Mouse (Mus musculus): ENCODE data around the gene Cadm2. TPM values are rescaled to one million over a fixed set of nuclear protein-coding genes. Genes with fewer than 3 reads are reported as not detected.

Cadm2 gene
- polyA plus RNA-seq, 1 experiment from 2014 or later, result 5.3 TPM

DNA sequence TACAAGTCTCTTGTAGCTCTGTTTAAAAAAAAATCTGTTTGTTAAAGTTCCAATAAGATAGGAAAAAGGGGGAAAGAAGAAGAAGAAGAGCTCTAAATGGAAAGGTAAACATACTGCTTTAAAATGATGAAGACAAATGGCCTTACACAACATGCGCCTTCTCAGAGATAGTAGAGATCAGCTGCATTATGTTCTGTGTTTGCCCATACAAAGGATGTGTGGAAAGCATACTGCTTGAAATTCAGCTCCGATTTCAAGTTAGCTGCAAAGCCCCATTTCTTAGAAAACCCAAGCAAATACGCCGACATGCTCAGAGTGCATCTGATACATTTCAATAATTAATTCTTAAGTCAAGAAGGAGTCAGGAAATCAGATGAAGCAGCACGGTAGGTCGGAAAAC is 684.4 kb downstream of the Cadm2 start:
- WGBS, result 39% methylated on average over 6 of the region's 6 CpGs
- Histone ChIP-seq H3K4me2 (replicated peaks; ENCODE audit: low read depth, low read length) (no peak overlapping the region), H3K9me3 (ENCODE audit: control insufficient read depth, low read depth, low read length) (no peaks in the 10 kb centered on the region), H3K4me1 (ENCODE audit: control insufficient read depth, insufficient read depth, low read length) (no peaks in the 10 kb centered on the region), H3K36me3 (ENCODE audit: control insufficient read depth, insufficient read depth, low read length) (no peaks in the 10 kb centered on the region), H3K27me3 (ENCODE audit: control insufficient read depth, insufficient read depth, low read length) (no peaks in the 10 kb centered on the region), H3K4me3 (ENCODE audit: low read depth, low read length) (no peak overlapping the region), H3K27ac (ENCODE audit: low read length) (no peak overlapping the region), H3K9ac (replicated peaks; ENCODE audit: low read depth, low read length) (no peak overlapping the region)
- no peak for ATAC-seq (ENCODE audit: insufficient number of reproducible peaks, insufficient read depth, low FRiP score, low read depth)

DNA sequence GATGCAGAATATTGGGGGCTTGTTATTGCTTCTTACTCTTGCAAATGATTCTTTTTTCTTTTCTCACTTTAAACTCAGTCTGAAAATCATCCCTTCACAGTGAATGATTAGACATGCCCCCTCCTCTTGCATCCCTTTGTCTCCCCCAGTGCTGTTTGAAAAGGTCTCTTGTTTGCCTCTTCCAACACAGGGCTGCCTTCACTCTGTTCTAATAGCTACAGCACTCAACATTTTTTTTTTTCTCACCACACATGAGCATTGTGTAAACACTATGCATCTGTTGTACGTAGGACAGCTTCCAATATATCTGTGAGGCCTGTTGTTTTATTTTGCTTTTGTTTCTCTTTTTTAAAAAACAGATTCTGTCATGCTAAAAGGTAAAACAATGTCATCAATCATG is 695.2 kb downstream of the Cadm2 start:
- H3K9ac ChIP-seq (replicated peaks; ENCODE audit: low read depth, low read length), result no peak overlapping the region
- H3K27ac ChIP-seq (ENCODE audit: low read length), result no peak overlapping the region
- 36% methylated on average over 1 of the region's 1 CpGs for WGBS
- H3K9me3 ChIP-seq (ENCODE audit: control insufficient read depth, low read depth, low read length), result no peaks in the 10 kb centered on the region
- no peaks in the 10 kb centered on the region for H3K27me3 ChIP-seq (ENCODE audit: control insufficient read depth, insufficient read depth, low read length)
- no peak overlapping the region for H3K4me2 ChIP-seq (replicated peaks; ENCODE audit: low read depth, low read length)
- no peaks in the 10 kb centered on the region for H3K4me1 ChIP-seq (ENCODE audit: control insufficient read depth, insufficient read depth, low read length)
- H3K36me3 ChIP-seq (ENCODE audit: control insufficient read depth, insufficient read depth, low read length), result no peaks in the 10 kb centered on the region
- H3K4me3 ChIP-seq (ENCODE audit: low read depth, low read length), result no peak overlapping the region
- ATAC-seq (ENCODE audit: insufficient number of reproducible peaks, insufficient read depth, low FRiP score, low read depth), result no peak

GRCm38 (mm10) chr16:66922753-66923152 is 698.0 kb downstream of the Cadm2 start:
- Histone ChIP-seq H3K4me3 (ENCODE audit: low read depth, low read length) (no peak overlapping the region), H3K36me3 (ENCODE audit: control insufficient read depth, insufficient read depth, low read length) (no peaks in the 10 kb centered on the region), H3K9ac (replicated peaks; ENCODE audit: low read depth, low read length) (no peak overlapping the region), H3K27me3 (ENCODE audit: control insufficient read depth, insufficient read depth, low read length) (no peaks in the 10 kb centered on the region), H3K4me1 (ENCODE audit: control insufficient read depth, insufficient read depth, low read length) (no peaks in the 10 kb centered on the region), H3K27ac (ENCODE audit: low read length) (no peak overlapping the region), H3K9me3 (ENCODE audit: control insufficient read depth, low read depth, low read length) (no peaks in the 10 kb centered on the region), H3K4me2 (replicated peaks; ENCODE audit: low read depth, low read length) (no peak overlapping the region)
- WGBS, result 80% methylated on average over 2 of the region's 2 CpGs
- no peak for ATAC-seq (ENCODE audit: insufficient number of reproducible peaks, insufficient read depth, low FRiP score, low read depth)

DNA sequence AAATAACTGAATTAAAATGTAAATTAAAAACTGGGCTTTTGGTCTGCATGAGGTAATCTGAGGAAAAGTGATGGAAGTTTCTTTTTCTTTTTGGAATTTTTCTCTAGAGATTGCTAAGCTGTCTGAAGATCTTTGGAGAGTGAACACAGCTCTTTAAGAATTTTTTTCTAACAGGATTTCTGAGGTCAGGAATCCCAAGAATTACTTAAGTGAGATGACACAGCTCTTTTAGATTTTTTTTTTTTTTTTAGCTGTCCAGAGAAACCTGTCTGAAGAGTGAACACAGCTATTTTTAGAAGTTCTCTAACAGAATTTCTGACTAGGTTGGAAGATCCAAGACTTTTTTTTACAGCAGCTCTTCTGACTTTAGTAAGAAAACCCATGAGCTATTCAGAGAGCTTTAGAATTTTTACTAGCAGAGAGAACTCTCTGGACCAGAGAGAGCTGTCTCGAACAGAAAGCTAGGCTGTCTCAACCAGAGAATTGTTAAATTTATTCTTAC is 699.2 kb downstream of the Cadm2 start:
- Histone ChIP-seq H3K9ac (replicated peaks; ENCODE audit: low read depth, low read length) (no peak overlapping the region), H3K9me3 (ENCODE audit: control insufficient read depth, low read depth, low read length) (no peaks in the 10 kb centered on the region), H3K4me2 (replicated peaks; ENCODE audit: low read depth, low read length) (no peak overlapping the region), H3K27ac (ENCODE audit: low read length) (no peak overlapping the region), H3K4me1 (ENCODE audit: control insufficient read depth, insufficient read depth, low read length) (no peaks in the 10 kb centered on the region), H3K36me3 (ENCODE audit: control insufficient read depth, insufficient read depth, low read length) (no peaks in the 10 kb centered on the region), H3K27me3 (ENCODE audit: control insufficient read depth, insufficient read depth, low read length) (no peaks in the 10 kb centered on the region), H3K4me3 (ENCODE audit: low read depth, low read length) (no peak overlapping the region)
- no peak for ATAC-seq (ENCODE audit: insufficient number of reproducible peaks, insufficient read depth, low FRiP score, low read depth)
- WGBS, result 64% methylated on average over 1 of the region's 1 CpGs

DNA sequence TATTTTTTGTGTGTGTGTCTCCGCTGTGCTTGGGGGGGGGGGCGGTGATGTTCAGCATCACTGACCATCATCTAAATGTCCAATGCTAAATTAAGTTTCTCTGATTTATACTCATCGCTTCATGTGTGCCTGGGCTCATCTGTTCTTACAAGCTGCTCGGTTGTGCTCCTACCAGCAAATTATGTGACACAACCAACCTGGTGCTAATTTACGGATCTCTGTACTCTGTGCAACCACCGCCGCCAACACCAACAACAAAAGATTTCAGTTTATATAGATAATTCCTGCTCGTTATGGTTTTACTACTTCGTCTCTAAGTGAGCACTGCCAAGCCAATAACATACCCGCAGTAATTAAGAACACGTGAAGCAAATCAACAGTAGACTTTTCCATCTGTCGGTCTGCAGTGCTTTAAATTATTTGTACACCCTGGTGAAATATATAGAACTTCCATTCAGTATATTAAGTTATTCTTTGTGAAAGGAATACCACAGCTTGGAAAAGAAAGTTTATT is 700.8 kb downstream of the Cadm2 start:
- H3K27me3 ChIP-seq (ENCODE audit: control insufficient read depth, insufficient read depth, low read length), result no peaks in the 10 kb centered on the region
- no peak overlapping the region for H3K27ac ChIP-seq (ENCODE audit: low read length)
- H3K9ac ChIP-seq (replicated peaks; ENCODE audit: low read depth, low read length), result no peak overlapping the region
- ATAC-seq (ENCODE audit: insufficient number of reproducible peaks, insufficient read depth, low FRiP score, low read depth), result no peak
- no peaks in the 10 kb centered on the region for H3K9me3 ChIP-seq (ENCODE audit: control insufficient read depth, low read depth, low read length)
- no peak overlapping the region for H3K4me2 ChIP-seq (replicated peaks; ENCODE audit: low read depth, low read length)
- H3K36me3 ChIP-seq (ENCODE audit: control insufficient read depth, insufficient read depth, low read length), result no peaks in the 10 kb centered on the region
- no peaks in the 10 kb centered on the region for H3K4me1 ChIP-seq (ENCODE audit: control insufficient read depth, insufficient read depth, low read length)
- no peak overlapping the region for H3K4me3 ChIP-seq (ENCODE audit: low read depth, low read length)
- 92% methylated on average over 12 of the region's 12 CpGs for WGBS

- Histone ChIP-seq H3K4me1 (ENCODE audit: control insufficient read depth, insufficient read depth, low read length) (no peaks in the 10 kb centered on the region), H3K36me3 (ENCODE audit: control insufficient read depth, insufficient read depth, low read length) (no peaks in the 10 kb centered on the region), H3K9me3 (ENCODE audit: control insufficient read depth, low read depth, low read length) (no peaks in the 10 kb centered on the region), H3K4me2 (replicated peaks; ENCODE audit: low read depth, low read length) (no peak overlapping the region), H3K27me3 (ENCODE audit: control insufficient read depth, insufficient read depth, low read length) (no peaks in the 10 kb centered on the region), H3K27ac (ENCODE audit: low read length) (no peak overlapping the region), H3K4me3 (ENCODE audit: low read depth, low read length) (no peak overlapping the region), H3K9ac (replicated peaks; ENCODE audit: low read depth, low read length) (no peak overlapping the region)
- no peak for ATAC-seq (ENCODE audit: insufficient number of reproducible peaks, insufficient read depth, low FRiP score, low read depth)
- 90% methylated on average over 3 of the region's 3 CpGs for WGBS
These were observed 718.9 kb downstream of the Cadm2 start for GRCm38 (mm10) chr16:66901801-66902200.

DNA sequence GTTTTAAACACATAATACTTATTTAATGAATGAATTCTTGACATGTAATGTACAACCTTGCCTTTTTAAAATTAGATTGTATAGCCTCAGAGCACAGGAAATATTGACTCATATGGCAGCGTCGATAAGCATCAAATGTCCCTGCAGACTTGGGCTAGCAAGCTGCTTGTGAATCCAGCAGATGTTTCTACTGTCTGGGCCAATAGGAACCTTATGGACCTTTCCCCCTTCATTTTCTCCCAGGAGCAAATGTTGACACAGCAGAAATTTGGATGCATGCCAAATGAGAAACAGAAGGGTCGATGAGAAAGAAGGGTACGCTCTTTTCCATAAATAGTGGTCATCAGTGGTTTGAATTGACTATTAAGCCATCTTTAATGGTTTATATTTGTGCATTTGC is 720.0 kb downstream of the Cadm2 start:
- Histone ChIP-seq H3K4me2 (replicated peaks; ENCODE audit: low read depth, low read length) (no peak overlapping the region), H3K4me3 (ENCODE audit: low read depth, low read length) (no peak overlapping the region), H3K9me3 (ENCODE audit: control insufficient read depth, low read depth, low read length) (no peaks in the 10 kb centered on the region), H3K9ac (replicated peaks; ENCODE audit: low read depth, low read length) (no peak overlapping the region), H3K36me3 (ENCODE audit: control insufficient read depth, insufficient read depth, low read length) (no peaks in the 10 kb centered on the region), H3K27me3 (ENCODE audit: control insufficient read depth, insufficient read depth, low read length) (no peaks in the 10 kb centered on the region), H3K4me1 (ENCODE audit: control insufficient read depth, insufficient read depth, low read length) (no peaks in the 10 kb centered on the region), H3K27ac (ENCODE audit: low read length) (no peak overlapping the region)
- 62% methylated on average over 4 of the region's 4 CpGs for WGBS
- ATAC-seq (ENCODE audit: insufficient number of reproducible peaks, insufficient read depth, low FRiP score, low read depth), result no peak

GRCm38 (mm10) chr16:66892359-66892758 is 728.3 kb downstream of the Cadm2 start:
- H3K4me1 ChIP-seq (ENCODE audit: control insufficient read depth, insufficient read depth, low read length), result no peaks in the 10 kb centered on the region
- ATAC-seq (ENCODE audit: insufficient number of reproducible peaks, insufficient read depth, low FRiP score, low read depth), result no peak
- no peak overlapping the region for H3K4me2 ChIP-seq (replicated peaks; ENCODE audit: low read depth, low read length)
- 87% methylated on average over 6 of the region's 6 CpGs for WGBS
- H3K4me3 ChIP-seq (ENCODE audit: low read depth, low read length), result no peak overlapping the region
- H3K27ac ChIP-seq (ENCODE audit: low read length), result no peak overlapping the region
- no peak overlapping the region for H3K9ac ChIP-seq (replicated peaks; ENCODE audit: low read depth, low read length)
- no peaks in the 10 kb centered on the region for H3K27me3 ChIP-seq (ENCODE audit: control insufficient read depth, insufficient read depth, low read length)
- no peaks in the 10 kb centered on the region for H3K9me3 ChIP-seq (ENCODE audit: control insufficient read depth, low read depth, low read length)
- no peaks in the 10 kb centered on the region for H3K36me3 ChIP-seq (ENCODE audit: control insufficient read depth, insufficient read depth, low read length)

- H3K4me3 ChIP-seq (ENCODE audit: low read depth, low read length), result no peak overlapping the region
- H3K4me2 ChIP-seq (replicated peaks; ENCODE audit: low read depth, low read length), result no peak overlapping the region
- no peaks in the 10 kb centered on the region for H3K36me3 ChIP-seq (ENCODE audit: control insufficient read depth, insufficient read depth, low read length)
- no peaks in the 10 kb centered on the region for H3K4me1 ChIP-seq (ENCODE audit: control insufficient read depth, insufficient read depth, low read length)
- no peak overlapping the region for H3K27ac ChIP-seq (ENCODE audit: low read length)
- no peak for ATAC-seq (ENCODE audit: insufficient number of reproducible peaks, insufficient read depth, low FRiP score, low read depth)
- H3K27me3 ChIP-seq (ENCODE audit: control insufficient read depth, insufficient read depth, low read length), result no peaks in the 10 kb centered on the region
- no peaks in the 10 kb centered on the region for H3K9me3 ChIP-seq (ENCODE audit: control insufficient read depth, low read depth, low read length)
- H3K9ac ChIP-seq (replicated peaks; ENCODE audit: low read depth, low read length), result no peak overlapping the region
- 75% methylated on average over 6 of the region's 6 CpGs for WGBS
These were observed 729.0 kb downstream of the Cadm2 start for GRCm38 (mm10) chr16:66891559-66892247.
